Mouse (Mus musculus) embryo, embryonic 11 days (tissue): ENCODE measurements around the gene Kirrel3.
A peak's percentile ranks its signal among the peaks of the same experiment; 100 is the strongest.

ENCODE experiments used
- DNase-seq: peaks from one replicate; pipeline ENCODE4 v3.0.0-alpha.2; 2015

Gene Kirrel3

GRCm38 (mm10) chr9:34605486-34605885 lies 119.8 kb downstream of the Kirrel3 start:
- DNase-seq = no peak

GRCm38 (mm10) chr9:34607976-34608375 lies 122.3 kb downstream of the Kirrel3 start:
- no peak for DNase-seq

- no peak for DNase-seq
Observed at GRCm38 (mm10) chr9:34612886-34613769, 127.4 kb downstream of the Kirrel3 start.

- DNase-seq = no peak
Observed at GRCm38 (mm10) chr9:34618099-34618498, 132.4 kb downstream of the Kirrel3 start.

- DNase-seq = no peak
Observed at GRCm38 (mm10) chr9:34619913-34620312, 134.2 kb downstream of the Kirrel3 start.

GRCm38 (mm10) chr9:34623526-34623925 lies 137.8 kb downstream of the Kirrel3 start:
- no peak for DNase-seq

- DNase-seq = no peak
Observed at GRCm38 (mm10) chr9:34624021-34624420, 138.3 kb downstream of the Kirrel3 start.

- DNase-seq = no peak
Observed at GRCm38 (mm10) chr9:34628841-34629240, 143.1 kb downstream of the Kirrel3 start.

- DNase-seq = no peak
Observed at GRCm38 (mm10) chr9:34635696-34636095, 150.0 kb downstream of the Kirrel3 start.

GRCm38 (mm10) chr9:34643917-34644316 lies 158.2 kb downstream of the Kirrel3 start:
- peak; percentile 18 for DNase-seq

GRCm38 (mm10) chr9:34644392-34644791 lies 158.7 kb downstream of the Kirrel3 start:
- DNase-seq = no peak

- peak; percentile 41 for DNase-seq
Observed at GRCm38 (mm10) chr9:34646831-34647230, 161.1 kb downstream of the Kirrel3 start.

GRCm38 (mm10) chr9:34652278-34652677 lies 166.6 kb downstream of the Kirrel3 start:
- no peak for DNase-seq

GRCm38 (mm10) chr9:34653141-34653540 lies 167.4 kb downstream of the Kirrel3 start:
- DNase-seq = no peak

- DNase-seq = peak; percentile 43
Observed at GRCm38 (mm10) chr9:34660566-34660965, 174.9 kb downstream of the Kirrel3 start.

GRCm38 (mm10) chr9:34663412-34663811 lies 177.7 kb downstream of the Kirrel3 start:
- DNase-seq = no peak

GRCm38 (mm10) chr9:34665361-34666129 lies 179.9 kb downstream of the Kirrel3 start:
- DNase-seq = no peak

- DNase-seq = no peak
Observed at GRCm38 (mm10) chr9:34667182-34667581, 181.5 kb downstream of the Kirrel3 start.

GRCm38 (mm10) chr9:34670906-34671305 lies 185.2 kb downstream of the Kirrel3 start:
- no peak for DNase-seq

GRCm38 (mm10) chr9:34686798-34687197 lies 201.1 kb downstream of the Kirrel3 start:
- no peak for DNase-seq

GRCm38 (mm10) chr9:34688358-34688757 lies 202.7 kb downstream of the Kirrel3 start:
- no peak for DNase-seq

GRCm38 (mm10) chr9:34689375-34689774 lies 203.7 kb downstream of the Kirrel3 start:
- no peak for DNase-seq

GRCm38 (mm10) chr9:34695646-34696045 lies 210.0 kb downstream of the Kirrel3 start:
- DNase-seq = no peak
